Mouse (Mus musculus): ENCODE measurements at regions not wholly inside any gene's neighbourhood (a gene's known extent, or its start where the extent isn't known, plus 50 kb on each side); places are given as distances from the start of the nearest gene placed in this dataset.

GRCm38 (mm10) chr3:130883319-130883718 is 153.1 kb upstream of the Rpl34 start:
- DNase-seq: no peak

DNA sequence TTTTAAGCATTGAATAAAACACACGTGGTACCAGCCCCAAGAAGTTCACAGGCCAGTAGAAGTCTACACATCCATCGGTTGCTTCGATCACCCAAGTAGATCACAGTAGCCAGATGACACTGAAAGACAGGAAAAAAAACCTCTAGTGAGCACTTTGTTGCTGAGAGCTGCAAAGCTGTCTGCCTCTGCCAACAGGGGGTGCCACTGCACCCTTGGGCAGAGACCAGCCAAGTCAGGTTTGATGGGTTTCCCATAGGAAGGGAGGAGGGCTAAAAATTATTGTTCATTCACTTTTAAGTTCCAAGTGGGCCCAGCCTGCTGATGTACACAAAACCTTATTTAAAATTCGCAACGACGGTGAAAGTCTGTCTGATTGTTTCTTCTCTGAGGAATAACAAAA is 150.3 kb upstream of the Rpl34 start:
- no peak for DNase-seq

- DNase-seq: no peak
Measured at GRCm38 (mm10) chr3:130879463-130879862, 149.3 kb upstream of the Rpl34 start.

- DNase-seq: no peak
Measured at GRCm38 (mm10) chr3:130878834-130879233, 148.6 kb upstream of the Rpl34 start.

DNA sequence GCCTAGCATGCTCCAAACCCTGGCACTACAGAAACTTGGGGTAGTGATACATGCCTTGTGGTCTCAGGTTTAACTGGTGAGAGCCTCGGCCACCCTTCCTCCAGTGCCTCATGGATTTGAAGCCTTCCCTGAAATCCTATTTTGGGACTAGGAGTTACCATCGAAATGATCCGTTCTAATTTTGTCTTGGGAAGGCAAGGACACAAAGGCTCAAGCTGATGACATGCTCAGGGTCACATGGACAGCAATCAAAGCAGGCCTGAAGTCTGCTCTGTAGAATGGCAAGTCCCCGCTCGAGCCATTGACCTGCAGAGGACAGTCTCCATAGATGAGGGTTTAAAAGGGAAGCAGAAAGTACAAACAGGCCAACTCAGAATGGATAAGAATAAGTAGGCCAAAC is 147.8 kb upstream of the Rpl34 start:
- no peak for DNase-seq

DNA sequence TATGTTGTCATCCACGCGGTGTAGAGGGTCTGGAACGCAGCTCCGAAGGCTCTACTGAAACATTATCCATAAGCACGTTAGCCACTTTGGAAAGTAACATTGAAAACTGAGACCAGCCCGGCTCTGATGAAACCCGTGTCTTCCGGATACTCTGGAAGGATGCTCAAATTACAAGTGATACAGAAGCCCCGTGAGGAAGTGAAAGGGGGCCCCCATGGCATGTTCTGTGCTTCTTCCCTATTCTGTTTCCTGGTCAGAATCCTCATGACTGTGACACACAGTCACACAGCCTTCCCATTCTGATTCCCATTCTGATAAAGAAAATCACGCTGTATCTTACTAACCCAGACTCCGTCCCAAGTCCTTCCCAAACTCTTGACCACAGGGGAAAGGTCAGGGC is 143.5 kb upstream of the Rpl34 start:
- no peak for DNase-seq

GRCm38 (mm10) chr3:130866952-130867632 is 136.9 kb upstream of the Rpl34 start:
- DNase-seq: no peak

DNA sequence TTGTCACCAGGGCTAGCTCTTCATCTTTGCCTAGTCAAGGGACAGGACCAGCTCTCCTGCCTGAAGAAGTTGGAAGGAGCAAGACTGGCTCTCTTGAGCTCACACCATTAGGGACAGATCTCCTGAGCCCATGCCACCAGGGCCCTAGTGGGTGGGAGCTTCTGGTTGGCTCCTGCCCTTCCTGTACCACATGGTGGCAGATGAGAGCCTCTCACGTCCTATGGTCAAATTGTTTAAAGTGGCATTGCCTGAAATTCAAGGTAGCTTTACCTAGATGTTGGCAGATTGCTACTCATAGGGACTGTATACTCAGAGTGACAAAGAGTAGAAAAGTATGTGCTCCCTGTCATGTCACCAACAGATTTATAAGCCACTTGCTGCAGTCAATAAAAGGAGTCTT is 134.6 kb upstream of the Rpl34 start:
- DNase-seq: no peak

- DNase-seq: no peak
Measured at GRCm38 (mm10) chr3:130863376-130863775, 133.2 kb upstream of the Rpl34 start.

DNA sequence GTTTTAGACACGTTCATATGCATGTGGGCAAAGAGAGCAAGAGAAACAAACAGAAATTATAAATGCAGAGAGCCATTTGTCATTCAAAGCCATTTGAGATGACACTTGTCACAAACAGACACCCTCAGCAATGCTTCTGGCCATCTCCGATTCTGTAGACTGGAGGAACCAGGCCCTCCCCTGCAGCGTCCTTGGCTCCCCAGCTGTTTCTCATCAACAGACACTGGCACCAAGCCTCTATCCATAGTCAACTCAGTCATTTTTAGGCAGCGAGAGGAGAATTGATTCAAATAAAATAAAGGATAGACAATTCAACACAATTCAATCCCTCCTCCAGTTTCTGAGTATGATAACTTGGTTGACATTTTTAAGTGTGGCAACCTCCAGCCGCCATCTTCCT is 130.1 kb upstream of the Rpl34 start:
- DNase-seq: peak; percentile 71

- DNase-seq: no peak
Measured at GRCm38 (mm10) chr3:130853866-130854265, 123.7 kb upstream of the Rpl34 start.

DNA sequence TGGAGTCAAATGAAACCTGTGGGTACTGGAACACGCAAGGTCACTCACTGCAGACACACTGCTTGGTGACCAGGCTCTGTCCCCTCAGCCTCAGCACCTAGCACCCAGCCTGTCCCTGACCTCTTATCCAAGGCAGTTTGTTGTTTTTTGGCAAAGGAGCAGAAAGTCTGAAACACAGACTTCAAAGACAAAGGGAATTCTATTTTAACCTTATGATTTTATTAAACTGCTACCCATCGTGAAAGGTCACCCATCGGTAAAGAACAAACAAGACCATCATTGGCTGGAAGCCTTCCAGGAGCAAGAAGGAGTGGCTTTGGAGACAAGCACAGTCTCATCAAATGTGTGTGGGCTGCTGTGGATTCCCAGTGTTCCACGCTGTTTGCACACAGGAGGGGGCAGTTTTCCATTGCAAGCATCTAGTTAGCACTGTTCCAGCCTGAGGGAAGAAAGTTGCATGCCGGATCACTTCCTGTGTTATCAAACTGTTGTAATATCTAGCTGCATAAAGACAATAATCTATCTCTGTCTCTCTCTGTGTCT is 120.6 kb upstream of the Rpl34 start:
- no peak for DNase-seq

GRCm38 (mm10) chr3:130841755-130842154 is 111.6 kb upstream of the Rpl34 start:
- no peak for DNase-seq

GRCm38 (mm10) chr3:130839924-130840440 is 109.8 kb upstream of the Rpl34 start:
- no peak for DNase-seq

DNA sequence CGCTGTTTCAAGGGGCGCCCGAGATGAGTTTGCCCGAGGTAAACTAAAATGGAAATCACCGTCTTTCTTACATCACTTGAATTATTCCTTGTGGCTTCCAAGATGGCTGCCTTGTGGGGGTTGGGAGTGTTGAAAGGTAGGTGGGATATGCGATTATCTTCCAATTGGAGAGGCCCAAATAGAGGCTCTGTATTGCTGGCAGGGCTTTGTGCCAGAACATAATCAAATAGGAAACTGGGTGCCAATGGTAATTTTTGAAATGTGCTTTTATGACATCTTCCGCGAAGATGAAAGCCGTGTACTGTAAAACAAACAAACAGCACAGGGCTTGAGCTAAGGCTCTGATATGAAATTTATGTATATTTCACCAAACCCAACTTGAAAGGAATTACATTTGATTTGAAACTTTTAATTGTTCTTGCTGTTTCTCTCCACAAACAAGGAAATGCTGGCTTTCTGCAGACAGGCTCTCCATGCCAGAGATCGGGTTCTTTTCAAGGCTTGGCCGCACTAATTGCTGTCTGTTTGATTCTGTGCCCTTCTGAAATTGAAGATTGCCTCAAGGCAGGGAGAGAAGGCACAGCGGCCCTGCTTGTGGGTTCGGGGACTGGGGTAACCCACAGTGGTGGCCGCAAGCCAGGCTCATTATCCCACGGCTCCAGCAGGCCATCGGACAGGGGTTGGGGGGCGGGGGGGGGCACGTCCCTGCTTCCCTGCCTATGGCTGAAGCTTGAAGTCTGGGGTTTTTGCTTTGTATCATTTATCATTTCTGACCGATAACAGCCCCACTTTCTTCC is 108.6 kb upstream of the Rpl34 start:
- DNase-seq: no peak

DNA sequence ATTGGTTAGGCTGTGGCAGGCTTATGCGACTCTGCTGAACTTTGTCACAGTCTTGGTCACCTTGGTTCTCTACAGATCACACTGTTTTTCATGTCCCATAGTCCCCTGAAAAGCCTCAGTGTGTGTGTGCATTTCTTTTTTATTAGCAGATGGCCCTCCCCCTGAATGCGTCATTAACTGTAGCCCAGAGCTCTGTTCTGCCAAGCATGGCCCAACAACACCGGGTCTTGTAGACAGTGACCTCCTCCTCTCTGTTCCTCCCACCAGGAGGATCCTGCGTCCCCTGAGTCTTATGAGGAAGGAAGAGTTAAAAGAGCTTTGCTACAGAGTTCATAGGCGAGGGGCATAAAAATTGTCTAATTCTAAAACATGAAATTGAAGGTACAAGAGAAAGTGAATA is 103.5 kb upstream of the Rpl34 start:
- no peak for DNase-seq

GRCm38 (mm10) chr3:130833082-130833481 is 102.9 kb upstream of the Rpl34 start:
- no peak for DNase-seq

DNA sequence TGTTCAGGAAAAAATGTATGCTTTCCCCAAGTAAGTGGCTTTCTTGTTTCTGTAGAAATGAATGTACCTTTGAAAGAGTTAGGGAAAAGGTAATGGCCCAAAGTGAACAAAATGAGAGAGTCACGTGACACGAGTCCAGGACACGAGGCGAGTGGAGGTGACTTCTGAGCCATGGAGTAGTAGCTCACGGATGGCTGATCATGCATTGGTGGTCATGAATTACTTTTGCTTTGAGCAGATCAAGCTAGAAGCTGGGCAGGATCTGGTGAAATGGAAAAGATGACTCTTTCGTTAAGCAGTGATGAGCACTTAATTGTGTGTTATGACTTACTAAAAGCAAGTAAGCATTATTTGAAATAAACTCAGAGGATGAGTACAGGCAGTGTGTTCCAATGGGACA is 101.6 kb upstream of the Rpl34 start:
- DNase-seq: no peak

GRCm38 (mm10) chr3:130828346-130828745 is 98.1 kb upstream of the Rpl34 start:
- no peak for DNase-seq

DNA sequence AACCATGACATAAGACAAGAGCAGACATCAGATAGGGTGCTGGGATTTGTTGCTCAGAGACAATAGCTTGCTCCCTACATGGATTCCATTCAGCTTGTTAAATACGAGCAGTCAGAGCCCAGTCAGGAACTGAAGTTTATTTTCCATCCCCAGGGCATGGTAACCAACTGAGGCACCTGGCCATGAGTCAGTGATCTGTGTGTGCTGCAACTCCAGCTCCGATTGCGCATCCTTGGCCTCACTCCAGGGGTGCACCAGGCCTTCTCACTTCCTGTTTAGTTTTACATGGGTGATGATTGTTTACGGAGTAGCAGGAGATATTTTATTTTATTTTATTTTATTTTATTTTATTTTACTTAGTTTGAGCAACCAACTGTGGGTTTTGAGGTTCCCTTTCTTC is 97.7 kb upstream of the Rpl34 start:
- DNase-seq: peak; percentile 16

DNA sequence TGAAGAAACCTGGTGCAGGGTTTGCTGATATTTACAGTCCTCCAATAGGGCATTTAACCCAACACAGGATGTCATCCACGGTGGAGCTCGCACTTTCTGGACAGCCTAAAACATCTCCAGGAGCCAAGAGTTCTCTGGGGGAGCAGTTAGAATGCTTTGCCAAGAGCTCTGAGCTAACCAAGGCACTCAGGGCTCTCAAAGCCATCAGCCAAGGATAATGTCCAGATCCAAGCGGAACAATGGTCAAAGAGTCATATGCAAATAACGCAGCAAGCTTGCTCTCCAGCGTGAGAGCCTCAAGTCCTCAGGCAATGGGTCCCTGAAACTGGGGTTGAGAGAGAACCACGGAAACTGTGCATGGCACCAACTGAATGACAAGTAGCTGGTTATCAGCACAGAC is 96.8 kb upstream of the Rpl34 start:
- DNase-seq: no peak

- DNase-seq: no peak
Measured at GRCm38 (mm10) chr3:130819837-130820098, 89.6 kb upstream of the Rpl34 start.

DNA sequence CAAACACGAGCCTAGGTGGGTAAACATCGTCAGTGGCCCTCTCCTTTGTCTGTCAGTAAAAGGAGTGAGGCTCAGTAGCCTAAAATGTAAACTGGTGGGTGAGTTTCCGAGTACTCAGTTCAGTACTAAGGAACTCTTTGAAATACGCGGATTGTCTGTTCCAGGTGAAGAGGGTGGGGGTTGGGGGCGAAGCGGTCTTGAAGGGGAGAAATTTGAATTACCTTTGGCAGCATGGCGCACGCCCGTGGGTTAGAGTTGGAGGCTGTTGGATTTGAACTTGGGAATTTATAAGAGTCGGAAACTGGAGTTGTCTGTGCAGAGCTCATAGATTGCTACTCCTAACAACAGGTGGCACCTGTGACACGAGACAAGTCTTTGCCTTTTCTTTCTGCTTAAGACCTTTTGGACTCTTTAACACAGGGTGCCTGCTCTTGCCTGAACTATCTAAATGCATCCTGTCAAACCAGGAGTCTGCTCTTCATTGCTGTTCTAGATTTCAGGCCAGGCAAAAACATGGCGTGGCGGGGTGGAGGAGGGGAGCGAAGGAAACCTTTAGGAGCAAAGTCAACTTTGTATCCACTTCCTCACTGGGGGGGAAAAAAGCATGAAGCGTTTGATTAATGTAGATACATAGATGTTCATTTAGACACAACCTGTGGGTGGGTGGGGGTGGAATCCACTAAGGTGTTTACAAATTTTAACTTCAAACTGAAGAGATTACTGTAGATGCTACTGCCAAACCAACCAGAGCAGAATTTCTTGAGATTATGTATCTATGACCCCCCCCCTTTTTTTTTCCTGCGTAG is 89.0 kb upstream of the Rpl34 start:
- no peak for DNase-seq
